Mouse (Mus musculus) A20 (cell line): Measurements from ENCODE around the gene Uvrag.
A peak's percentile ranks its signal among the peaks of the same experiment; 100 is the strongest.

ENCODE experiments used
- DNase-seq: peaks from one replicate; pipeline ENCODE4 v3.0.0-alpha.2; 2011; ENCODE audit warnings: low read depth, low spot score

The Uvrag gene

GRCm38 (mm10) chr7:98851220-98851619 lies 289.7 kb downstream of the Uvrag start:
- no peak for DNase-seq

GRCm38 (mm10) chr7:98850388-98850787 lies 290.6 kb downstream of the Uvrag start:
- DNase-seq: no peak

DNA sequence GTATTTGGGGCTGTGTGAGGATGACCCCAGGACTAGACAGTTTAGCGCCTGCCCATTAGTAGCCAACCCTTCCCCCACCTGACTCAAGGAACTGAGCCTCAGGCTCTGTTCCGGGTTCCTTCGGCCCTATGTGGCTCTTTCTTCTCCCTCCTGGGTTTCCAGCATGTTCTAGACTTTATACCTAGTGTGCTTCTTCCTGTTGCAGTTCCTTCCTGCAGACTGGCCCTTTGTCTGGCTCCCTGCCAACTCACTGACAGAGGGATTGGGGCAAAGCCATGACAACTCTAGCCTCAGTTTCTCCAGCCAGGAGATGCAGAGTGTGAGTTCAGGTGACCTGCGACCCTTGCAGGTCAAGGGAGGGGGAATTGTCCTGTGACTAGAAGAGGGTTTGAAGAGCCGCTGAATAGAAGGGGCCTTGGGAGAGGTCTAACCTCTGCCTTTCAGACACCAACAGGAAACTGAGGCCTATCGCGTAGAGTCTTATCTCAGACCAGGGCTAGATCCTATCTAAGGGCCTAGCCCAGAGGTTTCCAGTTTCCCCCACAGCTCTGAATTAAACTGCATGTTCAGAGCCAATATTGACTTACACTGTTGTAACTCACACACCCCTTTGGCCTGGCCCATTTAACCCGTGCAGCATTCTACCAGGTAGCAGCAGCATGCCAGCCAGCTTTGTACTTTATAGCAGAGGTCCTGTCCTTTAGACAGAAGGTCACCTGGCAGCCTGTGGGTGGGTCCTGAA lies 291.9 kb downstream of the Uvrag start:
- no peak for DNase-seq

- DNase-seq: no peak
These were observed 297.3 kb downstream of the Uvrag start for GRCm38 (mm10) chr7:98843649-98844048.

DNA sequence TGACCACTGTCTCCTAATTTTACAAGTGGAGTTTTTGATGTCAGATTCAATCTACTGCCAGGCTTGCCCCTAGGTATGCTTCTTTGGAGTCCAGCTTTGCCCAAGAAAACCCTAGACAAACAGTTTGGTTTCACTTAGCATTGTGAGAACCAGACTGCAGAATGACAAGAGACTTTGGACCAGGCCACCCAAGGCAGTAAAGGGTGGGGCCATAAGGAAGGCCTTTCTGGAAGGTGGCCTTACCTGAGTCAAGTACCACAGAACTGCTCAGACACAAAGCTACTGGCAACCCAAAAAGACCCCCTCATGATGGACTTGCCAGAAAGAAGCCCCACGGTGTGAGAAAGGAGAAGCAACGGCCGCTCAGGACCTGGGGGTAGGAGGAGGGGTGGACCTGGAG lies 297.9 kb downstream of the Uvrag start:
- DNase-seq: no peak

- peak; percentile 24 for DNase-seq
These were observed 299.1 kb downstream of the Uvrag start for GRCm38 (mm10) chr7:98841802-98842201.

GRCm38 (mm10) chr7:98840771-98841170 lies 300.2 kb downstream of the Uvrag start:
- no peak for DNase-seq

DNA sequence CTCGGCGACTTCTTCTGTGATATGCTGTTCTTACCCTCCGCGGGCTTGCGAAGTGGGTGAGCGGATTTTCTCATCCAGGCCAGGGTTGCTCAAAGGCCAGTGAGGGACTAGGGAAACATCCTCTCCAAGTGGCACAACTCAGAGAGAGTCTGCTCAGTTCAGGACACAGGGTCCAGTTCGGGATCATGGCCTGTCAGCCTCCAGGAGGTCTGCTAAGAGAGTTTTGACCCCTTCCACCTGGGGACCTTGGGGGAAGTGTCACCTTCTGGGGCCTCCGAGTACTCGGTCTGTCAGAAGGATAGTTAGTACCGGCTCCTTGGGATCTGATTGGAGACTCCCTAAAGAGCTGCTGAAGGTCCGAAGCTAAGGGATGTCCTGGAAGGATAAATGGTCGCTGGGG lies 301.6 kb downstream of the Uvrag start:
- no peak for DNase-seq

- DNase-seq: no peak
These were observed 302.2 kb downstream of the Uvrag start for GRCm38 (mm10) chr7:98838729-98839141.

GRCm38 (mm10) chr7:98837901-98838300 lies 303.0 kb downstream of the Uvrag start:
- DNase-seq: peak; percentile 47

GRCm38 (mm10) chr7:98836646-98837045 lies 304.3 kb downstream of the Uvrag start:
- DNase-seq: peak; percentile 43

- no peak for DNase-seq
These were observed 305.2 kb downstream of the Uvrag start for GRCm38 (mm10) chr7:98835519-98836441.
